Mouse (Mus musculus) erythroblast, embryonic 14.5 days (primary cell): Measurements from ENCODE around the gene Mas1.

Source experiments
- GATA1 ChIP-seq: IDR thresholded peaks from 2 replicates; pipeline ENCODE4 v1.6.1; 2012; ENCODE audit warnings: low read length, inconsistent platforms, mixed read lengths
- TAL1 ChIP-seq: IDR thresholded peaks from 3 replicates; pipeline ENCODE4 v1.6.1; 2012; ENCODE audit warnings: low read length, inconsistent platforms, mixed read lengths

DNA sequence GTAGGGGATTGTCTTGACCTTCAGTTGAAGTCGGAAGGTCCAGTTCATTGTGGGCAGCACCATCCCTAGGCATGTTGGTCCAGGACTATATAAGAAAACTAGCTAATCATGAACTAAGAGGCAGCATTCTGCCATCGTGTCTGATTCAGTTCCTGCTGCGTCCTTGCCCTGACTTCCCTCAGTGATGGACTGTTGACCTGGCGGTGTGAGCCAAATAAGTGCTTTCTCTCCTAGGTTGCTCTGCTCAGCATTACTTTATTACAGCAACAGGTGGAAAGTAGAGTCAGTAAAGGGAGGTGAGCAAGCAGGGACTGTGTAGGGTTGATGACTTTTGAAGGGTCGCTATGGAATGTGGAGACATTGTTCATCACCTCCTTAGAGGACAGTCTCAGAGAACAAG lies 32.2 kb downstream of the Mas1 start:
- TF ChIP-seq GATA1 (no peak), TAL1 (no peak)
